Mouse (Mus musculus): ENCODE measurements around the gene Pakap.

The Pakap gene

GRCm38 (mm10) chr4:57715849-57716248, 147.9 kb downstream of the Pakap start:
- DNase-seq (ENCODE audit: inconsistent ontology term), result no peak

GRCm38 (mm10) chr4:57716735-57717134, 148.8 kb downstream of the Pakap start:
- DNase-seq (ENCODE audit: inconsistent ontology term), result no peak

GRCm38 (mm10) chr4:57717354-57717753, 149.4 kb downstream of the Pakap start, which contains the start of gene Akap2:
Akap2 (plus strand) TSS chr4:57717657.
- no peak for DNase-seq (ENCODE audit: inconsistent ontology term)

- no peak for DNase-seq (ENCODE audit: inconsistent ontology term)
Measured at GRCm38 (mm10) chr4:57719370-57719769, 151.4 kb downstream of the Pakap start.

GRCm38 (mm10) chr4:57720869-57721361, 152.9 kb downstream of the Pakap start:
- no peak for DNase-seq (ENCODE audit: inconsistent ontology term)

GRCm38 (mm10) chr4:57722296-57722695, 154.3 kb downstream of the Pakap start:
- no peak for DNase-seq (ENCODE audit: inconsistent ontology term)

- no peak for DNase-seq (ENCODE audit: inconsistent ontology term)
Measured at GRCm38 (mm10) chr4:57723659-57724058, 155.7 kb downstream of the Pakap start.

- no peak for DNase-seq (ENCODE audit: inconsistent ontology term)
Measured at GRCm38 (mm10) chr4:57725569-57725968, 157.6 kb downstream of the Pakap start.

GRCm38 (mm10) chr4:57728611-57729183, 160.7 kb downstream of the Pakap start:
- DNase-seq (ENCODE audit: inconsistent ontology term), result no peak

GRCm38 (mm10) chr4:57730047-57730446, 162.1 kb downstream of the Pakap start:
- DNase-seq (ENCODE audit: inconsistent ontology term), result no peak

- DNase-seq (ENCODE audit: inconsistent ontology term), result no peak
Measured at GRCm38 (mm10) chr4:57730801-57731598, 163.0 kb downstream of the Pakap start.

GRCm38 (mm10) chr4:57732351-57732750, 164.4 kb downstream of the Pakap start:
- DNase-seq (ENCODE audit: inconsistent ontology term), result no peak

GRCm38 (mm10) chr4:57733445-57733844, 165.5 kb downstream of the Pakap start:
- DNase-seq (ENCODE audit: inconsistent ontology term), result no peak

- DNase-seq (ENCODE audit: inconsistent ontology term), result peak; percentile 77
Measured at GRCm38 (mm10) chr4:57735426-57735825, 167.4 kb downstream of the Pakap start.

- DNase-seq (ENCODE audit: inconsistent ontology term), result peak; percentile 82
Measured at GRCm38 (mm10) chr4:57738856-57739552, 171.0 kb downstream of the Pakap start.

- no peak for DNase-seq (ENCODE audit: inconsistent ontology term)
Measured at GRCm38 (mm10) chr4:57743325-57743929, 175.4 kb downstream of the Pakap start.

GRCm38 (mm10) chr4:57750651-57751050, 182.7 kb downstream of the Pakap start:
- no peak for DNase-seq (ENCODE audit: inconsistent ontology term)

GRCm38 (mm10) chr4:57751054-57751453, 183.1 kb downstream of the Pakap start:
- DNase-seq (ENCODE audit: inconsistent ontology term), result no peak

- no peak for DNase-seq (ENCODE audit: inconsistent ontology term)
Measured at GRCm38 (mm10) chr4:57751566-57751965, 183.6 kb downstream of the Pakap start.

GRCm38 (mm10) chr4:57755085-57755484, 187.1 kb downstream of the Pakap start:
- no peak for DNase-seq (ENCODE audit: inconsistent ontology term)

GRCm38 (mm10) chr4:57757997-57758396, 190.0 kb downstream of the Pakap start:
- peak; percentile 62 for DNase-seq (ENCODE audit: inconsistent ontology term)

- no peak for DNase-seq (ENCODE audit: inconsistent ontology term)
Measured at GRCm38 (mm10) chr4:57762424-57762823, 194.4 kb downstream of the Pakap start.
